ENCODE assay signal across 8 mouse cellular contexts in the genomic region with DNA sequence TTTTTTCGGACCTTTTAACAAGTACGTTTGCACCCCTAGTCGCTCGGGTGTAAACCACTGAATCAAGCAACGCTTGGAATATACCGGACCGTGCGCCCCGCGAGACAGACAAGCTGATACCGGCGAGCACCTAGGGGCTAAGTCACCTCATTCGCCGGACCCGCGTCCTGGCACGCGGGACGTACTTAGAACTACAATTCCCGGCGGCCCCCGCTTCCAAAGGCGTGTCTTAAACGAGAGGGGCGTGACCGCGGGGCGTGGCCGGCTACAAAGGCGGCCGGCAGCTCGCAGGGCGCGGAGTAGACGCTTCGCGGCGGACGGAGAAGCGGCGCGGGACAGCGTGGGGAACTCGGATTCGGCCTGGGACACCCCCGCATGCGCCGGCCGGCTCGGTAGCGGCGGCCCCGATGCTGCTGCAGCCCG. TPM values are rescaled to one million over a fixed set of nuclear protein-coding genes. Genes with fewer than 3 reads are reported as not detected.
DNase-seq lines count a peak whose midpoint lies in the region; ATAC-seq and TF ChIP-seq lines count a peak whose summit lies in the region.

No protein-coding gene starts in this region.

- H3K9me3 ChIP-seq in hindbrain, postnatal 0 days (ENCODE audit: low read length): no peaks in the 10 kb centered on the region

- intact Hi-C loops in gastrocnemius, adult 2 months (cut with DNase I): loop anchor here (2.0 kb wide), 1 partner anchor 59 kb away; no protein-coding TSS in a partner anchor
- intact Hi-C loops in left cerebral cortex, adult 2 months (cut with DNase I): loop anchor here (2.0 to 5.0 kb wide), 2 partner anchors 21 to 151 kb away; partner anchors contain the start of gene Rae1

- TF ChIP-seq CTCF in gastrocnemius, adult 2 months (IDR thresholded peaks at IDR 0.05): no peak
- TF ChIP-seq CTCF in hindbrain, postnatal 0 days (IDR thresholded peaks at IDR 0.05; ENCODE audit: low read depth): no peak
- TF ChIP-seq CTCF in left cerebral cortex, adult 2 months (IDR thresholded peaks at IDR 0.05): no peak

- ATAC-seq in activated CD4-positive, CD25-positive, alpha-beta regulatory T cell, adult 4 months: peak; percentile 20
- peak; percentile 40 for ATAC-seq in common myeloid progenitor, adult 5-6 weeks (replicated peaks; ENCODE audit: low read depth, poor library complexity, severe bottlenecking)
- peak; percentile 80 for ATAC-seq in hindbrain, postnatal 0 days

- peak overlapping the region; percentile 62 for H3K9ac ChIP-seq in hindbrain, postnatal 0 days (replicated peaks; ENCODE audit: low read length)

- 1% methylated on average over 48 of the region's 54 CpGs for WGBS in hindbrain, postnatal 0 days
- 1% methylated on average over 51 of the region's 54 CpGs for WGBS in macrophage (ENCODE audit: missing documents)

- H3K4me2 ChIP-seq in hindbrain, postnatal 0 days (ENCODE audit: low read depth, low read length): peak overlapping the region; percentile 77

- H3K79me2 ChIP-seq in macrophage (ENCODE audit: inconsistent target): peaks cover 42% of the 10 kb centered on the region

- peaks cover 34% of the 10 kb centered on the region for H3K4me1 ChIP-seq in hindbrain, postnatal 0 days (ENCODE audit: insufficient read depth, low read length)

- peak overlapping the region; percentile 85 for H3K4me3 ChIP-seq in gastrocnemius, adult 2 months
- peak overlapping the region; percentile 64 for H3K4me3 ChIP-seq in hindbrain, postnatal 0 days (ENCODE audit: low read length)
- peak overlapping the region; percentile 78 for H3K4me3 ChIP-seq in left cerebral cortex, adult 2 months
- peak overlapping the region; percentile 45; the same call in 1 of the 2 replicates for H3K4me3 ChIP-seq in macrophage (ENCODE audit: inconsistent target)

- H3K27ac ChIP-seq in gastrocnemius, adult 2 months: peak overlapping the region; percentile 95
- no peak overlapping the region for H3K27ac ChIP-seq in hindbrain, postnatal 0 days
- H3K27ac ChIP-seq in left cerebral cortex, adult 2 months: peak overlapping the region; percentile 45
- no peak overlapping the region for H3K27ac ChIP-seq in macrophage

- peaks cover 6% of the 10 kb centered on the region for H3K27me3 ChIP-seq in hindbrain, postnatal 0 days (ENCODE audit: insufficient read depth, low read length)

- peak; percentile 96 for DNase-seq in gastrocnemius, adult 2 months
- DNase-seq in hindbrain, postnatal 0 days (ENCODE audit: low spot score): peak; percentile 95
- DNase-seq in left cerebral cortex, adult 2 months (ENCODE audit: extremely low spot score in 1 of 2, low spot score in 2 of 2): peak; percentile 90
- peak; percentile 82 for DNase-seq in retina, postnatal 7 days (ENCODE audit: low read depth, low spot score)
- peak; percentile 88 to 94 for DNase-seq in urinary bladder, adult 18-20 months (ENCODE audit: low spot score in 2 of 2)

- H3K36me3 ChIP-seq in hindbrain, postnatal 0 days (ENCODE audit: insufficient read depth, low read length): no peaks in the 10 kb centered on the region
- no peaks in the 10 kb centered on the region for H3K36me3 ChIP-seq in macrophage (ENCODE audit: inconsistent target)

RNA-seq across cellular contexts. Expression of gene Rbm38, which starts 1.3 kb away (rescaled TPM):
- 100 to 1,000 TPM; 154 to 186 TPM for polyA plus RNA-seq in activated CD4-positive, CD25-positive, alpha-beta regulatory T cell, adult 4 months (2017; shearing (Covaris generic))
- total RNA-seq in common myeloid progenitor, adult 5-6 weeks (2017): 54.5 and 69.9 TPM in 2 replicates
- total RNA-seq in gastrocnemius, adult 2 months (2021): 100 to 1,000 TPM; 181 to 246 TPM
- total RNA-seq in hindbrain, postnatal 0 days (2014; rRNA removed): 12.6 and 17.0 TPM in 2 replicates
- 9.7 and 10.3 TPM in 2 replicates for polyA plus RNA-seq in hindbrain, postnatal 0 days (2015; fragmentation: Nextera tagmentation; extraction: Ambion mirVana)
- 1 to 10 TPM; 3.5 to 4.7 TPM for total RNA-seq in left cerebral cortex, adult 2 months (2021)
- total RNA-seq in macrophage (2018; cell fraction: chromatin; rRNA removed): 1 to 10 TPM; 1.9 to 9.4 (median 3.8) TPM
- 10 to 100 TPM in 12 of 26 experiments, 1 to 10 TPM in 14; 6.2 to 13.4 (median 9.6) TPM for total RNA-seq in macrophage (2018; cell fraction: cytosol; rRNA removed)
- total RNA-seq in macrophage (2018; cell fraction: nucleus; rRNA removed): 1 to 10 TPM; 3.0 to 9.8 (median 5.5) TPM
- 9.6 to 14.5 TPM (median 12.6 TPM) in 3 replicates for polyA plus RNA-seq in macrophage (2018)

RNA-seq across cellular contexts. Expression of gene Rae1, which starts 21.7 kb away (rescaled TPM):
- 10 to 100 TPM; 54.5 to 63.6 TPM for polyA plus RNA-seq in activated CD4-positive, CD25-positive, alpha-beta regulatory T cell, adult 4 months (2017; shearing (Covaris generic))
- 87.9 and 91.3 TPM in 2 replicates for total RNA-seq in common myeloid progenitor, adult 5-6 weeks (2017)
- total RNA-seq in gastrocnemius, adult 2 months (2021): 10 to 100 TPM; 12.4 to 14.4 TPM
- total RNA-seq in hindbrain, postnatal 0 days (2014; rRNA removed): 85.3 and 96.0 TPM in 2 replicates
- 112 and 116 TPM in 2 replicates for polyA plus RNA-seq in hindbrain, postnatal 0 days (2015; fragmentation: Nextera tagmentation; extraction: Ambion mirVana)
- 10 to 100 TPM; 55.8 to 61.1 TPM for total RNA-seq in left cerebral cortex, adult 2 months (2021)
- 100 to 1,000 TPM in 3 of 26 experiments, 10 to 100 TPM in 23; 16.8 to 112 (median 74.3) TPM for total RNA-seq in macrophage (2018; cell fraction: chromatin; rRNA removed)
- total RNA-seq in macrophage (2018; cell fraction: cytosol; rRNA removed): 10 to 100 TPM; 20.7 to 36.1 (median 27.7) TPM
- total RNA-seq in macrophage (2018; cell fraction: nucleus; rRNA removed): 10 to 100 TPM; 18.3 to 59.3 (median 36.7) TPM
- 27.7 to 41.7 TPM (median 35.9 TPM) in 3 replicates for polyA plus RNA-seq in macrophage (2018)

RNA-seq across cellular contexts. Expression of gene Spo11, which starts 44.1 kb away (rescaled TPM):
- polyA plus RNA-seq in activated CD4-positive, CD25-positive, alpha-beta regulatory T cell, adult 4 months (2017; shearing (Covaris generic)): 1 to 10 TPM; 3.5 to 5.2 TPM
- total RNA-seq in common myeloid progenitor, adult 5-6 weeks (2017): 0.05 TPM in 1 of 2 replicates, not detected in the other
- not detected for total RNA-seq in gastrocnemius, adult 2 months (2021)
- 0.07 and 1.0 TPM in 2 replicates for total RNA-seq in hindbrain, postnatal 0 days (2014; rRNA removed)
- 0.86 and 0.96 TPM in 2 replicates for polyA plus RNA-seq in hindbrain, postnatal 0 days (2015; fragmentation: Nextera tagmentation; extraction: Ambion mirVana)
- under 1 TPM; 0.30 to 0.86 TPM for total RNA-seq in left cerebral cortex, adult 2 months (2021)
- total RNA-seq in macrophage (2018; cell fraction: chromatin; rRNA removed): not detected
- total RNA-seq in macrophage (2018; cell fraction: cytosol; rRNA removed): not detected
- total RNA-seq in macrophage (2018; cell fraction: nucleus; rRNA removed): not detected
- polyA plus RNA-seq in macrophage (2018): not detected in 3 replicates

Comparison
In these comparisons a context has a peak if more than half of its experiments do, and no peak if none do; other contexts are left out.
1. ATAC-seq: peak in every context shown above with its lines; median percentile 80 in hindbrain, postnatal 0 days; 40 in common myeloid progenitor, adult 5-6 weeks; 20 in activated CD4-positive, CD25-positive, alpha-beta regulatory T cell, adult 4 months.
2. H3K27ac ChIP-seq: peak in gastrocnemius, adult 2 months (single experiment) and left cerebral cortex, adult 2 months (single experiment); none in hindbrain, postnatal 0 days (single experiment) and macrophage (single experiment).
3. Peak in every context shown above with its lines, with median percentiles within 50 percentile points of each other: DNase-seq and H3K4me3 ChIP-seq.